Mouse (Mus musculus): ENCODE data around the gene Crot.
"Not testable (repeated sequence)": the region's sequence is repeated elsewhere in the genome, so short reads cannot be mapped to it uniquely, and the experiment has no call there.

Crot gene

DNA sequence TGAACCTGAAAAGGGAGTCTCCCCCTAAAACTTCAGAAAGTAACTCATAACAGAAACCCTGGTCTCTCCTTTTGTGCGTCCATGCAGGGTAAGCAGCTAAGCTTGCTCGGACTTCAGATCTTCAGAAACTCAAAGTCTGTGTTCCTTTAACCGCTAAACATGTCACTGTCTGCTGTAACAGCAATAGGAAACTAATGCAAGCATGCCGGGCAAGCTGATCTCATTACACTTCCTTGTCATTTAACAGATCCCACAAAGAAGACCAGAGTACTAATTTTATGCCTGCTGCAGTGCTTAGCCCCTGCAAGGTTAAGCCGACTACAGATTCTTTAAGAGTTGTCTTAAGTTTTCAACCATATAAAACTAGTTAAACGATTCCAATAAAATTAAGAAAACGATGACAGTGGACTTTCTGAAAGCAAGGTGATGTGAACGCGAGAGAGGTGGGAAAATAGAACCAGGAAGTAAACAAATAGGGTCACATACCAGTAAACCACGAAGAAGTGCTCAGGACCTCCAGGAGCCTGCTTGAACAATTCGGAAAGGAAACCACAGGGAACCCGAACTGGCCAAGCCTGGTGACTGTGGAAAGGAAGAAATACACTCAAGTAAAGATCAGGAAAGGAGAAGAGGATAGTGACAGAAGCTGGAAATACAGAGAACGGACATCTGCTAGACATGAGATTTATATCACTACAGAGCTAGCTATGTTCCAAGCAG lies 998 bp downstream of the Crot start:
- DNase-seq: no peak

DNA sequence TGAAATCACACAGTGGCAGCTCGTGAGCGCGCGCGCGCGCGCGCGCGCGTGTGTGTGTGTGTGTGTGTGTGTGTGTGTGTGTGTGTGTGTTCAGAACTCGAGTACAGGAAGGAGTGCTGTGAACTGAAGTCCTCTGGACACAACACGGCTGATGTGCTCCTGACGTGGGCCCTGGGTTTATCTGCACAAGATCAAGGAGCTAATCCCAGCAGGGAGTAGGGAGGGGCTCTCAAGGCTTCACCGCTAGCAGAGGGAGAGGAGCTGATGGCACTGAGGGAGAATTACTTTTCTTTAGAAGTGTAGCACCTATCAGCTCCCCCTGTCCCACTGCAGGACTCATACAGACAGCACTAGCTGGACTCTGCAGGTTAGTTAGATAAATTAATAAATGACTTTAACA lies 5.5 kb downstream of the Crot start:
- DNase-seq: no peak

DNA sequence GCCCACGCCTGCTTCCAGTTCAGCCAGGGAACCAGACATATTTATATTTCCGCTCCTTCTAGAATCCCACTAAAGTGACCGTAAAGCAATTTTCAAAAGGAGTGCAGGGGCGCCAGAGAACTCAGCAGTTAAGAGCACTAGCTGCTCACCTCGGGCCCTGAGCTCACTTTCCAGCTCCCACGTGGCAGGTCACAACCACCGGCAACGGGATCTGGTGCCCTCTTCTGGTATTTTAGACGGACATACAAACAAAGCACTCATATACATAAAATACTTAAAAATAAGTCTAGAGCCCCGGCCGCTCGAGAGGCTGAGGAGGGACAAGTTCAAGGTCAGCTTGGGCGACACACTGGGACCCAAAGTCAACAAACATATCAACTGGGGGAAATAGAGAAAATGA lies 6.6 kb downstream of the Crot start:
- DNase-seq: no peak

DNA sequence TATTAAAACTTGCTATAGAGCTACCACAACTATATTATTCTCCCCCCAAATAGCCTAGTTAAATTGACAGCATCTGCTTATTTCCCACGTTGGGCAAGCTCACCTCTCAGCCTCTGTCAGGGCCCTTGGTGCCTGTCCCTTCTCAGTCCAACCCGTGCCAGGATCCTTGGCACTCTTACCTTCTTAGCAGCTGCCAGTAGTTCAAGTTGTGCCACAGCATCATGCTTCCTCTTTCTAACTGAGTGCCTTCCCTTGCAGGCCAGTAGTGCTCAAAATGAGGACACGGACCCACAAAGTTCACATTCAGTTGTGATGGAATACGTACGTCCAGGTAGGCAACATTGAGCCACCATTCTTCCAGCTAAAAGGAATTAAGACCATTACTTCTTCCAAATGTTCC lies 9.2 kb downstream of the Crot start:
- DNase-seq: no peak

DNA sequence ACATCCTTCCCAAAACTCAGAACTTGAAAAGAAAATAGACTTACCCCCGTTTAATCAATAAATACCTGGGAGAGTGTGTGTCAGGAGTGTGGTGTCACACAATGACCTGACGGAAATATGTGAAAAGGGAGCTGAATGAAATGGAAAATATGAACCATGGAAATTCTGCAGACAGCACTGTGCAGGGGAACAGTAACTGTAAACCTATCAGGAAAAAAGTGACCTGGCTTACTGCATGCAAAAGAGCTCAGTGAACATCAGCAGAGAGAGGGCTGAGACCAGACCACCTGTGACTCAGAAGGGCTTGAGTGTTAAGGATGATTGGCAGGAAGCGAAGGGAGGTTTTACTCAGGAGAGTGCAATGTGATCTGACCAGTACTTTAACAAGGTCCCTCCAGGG lies 11.7 kb downstream of the Crot start:
- DNase-seq: no peak

DNA sequence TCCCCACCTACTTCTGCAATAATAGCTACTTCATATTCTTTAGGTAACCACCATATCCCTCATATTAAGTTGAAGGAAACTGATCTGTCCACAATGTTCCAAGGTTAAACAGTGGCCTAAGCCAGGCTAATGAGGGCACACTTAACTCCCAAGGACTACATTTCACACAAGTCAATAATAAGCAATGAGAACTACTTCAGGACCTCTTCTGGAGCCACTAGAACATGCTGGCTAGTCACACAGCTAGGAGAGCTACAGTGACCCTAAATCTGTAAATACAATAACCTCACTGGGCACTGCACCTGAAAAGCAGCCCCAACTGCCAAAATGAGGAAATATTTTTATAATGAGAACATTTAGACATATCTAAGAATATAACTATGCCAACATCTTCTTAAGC lies 22.4 kb downstream of the Crot start:
- DNase-seq: no peak

DNA sequence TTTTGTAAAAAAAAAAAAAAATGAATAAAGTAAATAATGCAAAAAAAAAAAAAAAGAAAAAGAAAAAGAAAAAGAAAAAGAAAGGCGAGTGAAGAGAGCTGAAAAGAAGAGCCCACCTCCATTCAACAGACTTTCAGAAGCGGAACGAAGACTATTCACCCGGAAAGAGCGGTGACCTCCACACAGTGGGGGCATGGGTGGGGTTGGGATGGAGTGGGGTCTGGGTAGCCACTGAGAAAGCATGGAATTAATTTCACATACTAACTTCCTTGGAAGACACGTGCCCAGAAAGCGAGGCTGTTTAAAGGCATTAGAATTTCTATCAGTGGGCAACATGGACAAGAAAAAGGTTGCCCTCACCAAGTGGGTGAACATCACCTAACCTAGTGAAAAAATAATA lies 24.8 kb downstream of the Crot start:
- no peak for DNase-seq

DNA sequence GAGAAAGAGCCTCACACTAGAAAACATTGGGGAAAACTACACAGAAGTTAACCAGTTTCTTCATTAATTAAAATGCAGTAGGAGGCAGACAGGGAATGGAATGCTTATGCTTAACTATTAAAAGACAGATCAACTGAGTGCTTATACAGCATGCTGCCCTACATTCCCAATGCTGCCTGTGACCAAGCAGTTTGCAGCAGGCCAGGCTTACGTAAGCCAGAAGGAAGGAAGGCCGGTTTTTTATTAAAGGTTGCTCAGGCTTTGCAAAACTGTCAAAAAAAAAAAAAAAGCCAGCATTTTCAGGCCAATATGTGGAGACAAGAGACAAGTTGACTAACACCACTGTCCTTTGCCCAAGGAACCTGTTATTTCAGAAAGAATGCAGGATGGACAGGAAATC lies 26.4 kb downstream of the Crot start:
- no peak for DNase-seq

DNA sequence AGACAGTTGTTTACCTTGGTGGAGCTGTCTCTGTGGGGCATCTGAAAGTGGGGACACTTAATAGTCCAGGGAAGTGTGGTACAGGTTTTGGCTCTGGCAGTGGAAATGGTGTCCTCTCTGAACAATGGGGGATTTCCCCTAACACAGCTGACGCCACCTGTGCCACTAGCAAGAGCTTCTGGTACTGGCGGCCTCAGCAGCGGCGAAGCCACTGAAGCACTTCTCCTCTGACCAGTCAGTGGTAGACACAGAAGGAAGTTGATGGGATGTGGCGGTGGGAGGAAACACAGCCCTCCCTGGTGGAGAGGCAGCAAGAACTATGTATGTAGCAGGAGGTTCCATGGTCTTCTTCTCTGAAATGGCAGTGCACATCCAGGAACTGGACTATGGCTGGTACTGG lies 32.6 kb downstream of the Crot start:
- DNase-seq: no peak

DNA sequence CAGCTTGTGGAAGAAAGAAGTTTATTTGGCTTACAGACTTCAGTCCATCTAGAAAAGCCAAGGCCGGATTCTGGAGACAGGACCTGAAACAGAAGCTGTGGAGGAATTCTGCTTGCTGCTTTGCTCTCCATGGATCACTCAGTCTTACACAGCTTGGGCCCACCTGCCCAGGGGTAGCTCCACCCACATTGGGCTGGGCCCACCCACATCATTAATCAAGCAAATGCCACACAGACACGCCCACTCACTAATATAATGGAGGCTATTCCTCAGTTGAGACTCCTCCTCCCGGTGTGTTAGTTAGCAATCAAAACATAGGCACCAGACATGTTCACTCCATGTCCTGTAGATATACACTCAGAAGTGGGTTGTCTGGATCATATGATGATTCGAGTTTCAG lies 36.6 kb downstream of the Crot start:
- no peak for DNase-seq

DNA sequence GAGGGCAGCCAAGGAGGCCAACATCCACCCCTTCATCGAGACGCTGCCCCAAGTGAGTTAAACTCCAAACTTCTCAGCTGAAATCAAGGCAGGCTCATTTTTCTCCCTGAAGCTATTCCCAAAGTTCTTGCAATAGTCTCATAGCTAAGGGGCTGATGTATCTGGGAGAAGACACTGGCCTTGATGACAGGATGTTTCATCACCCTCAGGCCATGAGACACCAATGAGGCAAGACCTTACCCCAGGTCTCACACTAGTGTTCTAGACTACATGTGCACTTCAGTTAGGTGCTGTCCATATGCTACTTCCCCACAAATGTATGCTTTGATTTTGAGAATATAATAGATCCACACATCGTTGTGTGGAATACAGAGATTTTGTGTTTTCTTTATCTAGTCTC lies 41.6 kb downstream of the Crot start:
- no peak for DNase-seq

DNA sequence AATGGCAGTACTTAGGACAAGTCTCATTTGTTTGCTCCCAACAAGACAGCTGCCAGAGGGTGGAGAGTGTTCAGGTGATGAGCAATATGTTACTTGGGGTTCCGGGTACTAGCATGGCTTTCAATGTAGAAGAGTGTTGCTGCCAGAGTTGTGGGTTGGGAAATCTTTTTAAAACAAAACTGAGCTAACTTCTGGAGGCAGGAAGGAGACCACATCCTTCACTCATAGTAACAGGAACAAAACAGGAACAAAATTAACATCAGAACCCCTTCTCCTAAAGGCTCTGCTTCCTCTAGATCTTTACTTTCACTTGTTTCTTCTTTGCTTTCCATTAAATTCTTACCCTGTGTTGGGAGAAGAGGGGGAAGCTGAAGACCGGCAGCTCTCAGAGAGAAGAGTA lies 43.5 kb downstream of the Crot start:
- no peak for DNase-seq

DNA sequence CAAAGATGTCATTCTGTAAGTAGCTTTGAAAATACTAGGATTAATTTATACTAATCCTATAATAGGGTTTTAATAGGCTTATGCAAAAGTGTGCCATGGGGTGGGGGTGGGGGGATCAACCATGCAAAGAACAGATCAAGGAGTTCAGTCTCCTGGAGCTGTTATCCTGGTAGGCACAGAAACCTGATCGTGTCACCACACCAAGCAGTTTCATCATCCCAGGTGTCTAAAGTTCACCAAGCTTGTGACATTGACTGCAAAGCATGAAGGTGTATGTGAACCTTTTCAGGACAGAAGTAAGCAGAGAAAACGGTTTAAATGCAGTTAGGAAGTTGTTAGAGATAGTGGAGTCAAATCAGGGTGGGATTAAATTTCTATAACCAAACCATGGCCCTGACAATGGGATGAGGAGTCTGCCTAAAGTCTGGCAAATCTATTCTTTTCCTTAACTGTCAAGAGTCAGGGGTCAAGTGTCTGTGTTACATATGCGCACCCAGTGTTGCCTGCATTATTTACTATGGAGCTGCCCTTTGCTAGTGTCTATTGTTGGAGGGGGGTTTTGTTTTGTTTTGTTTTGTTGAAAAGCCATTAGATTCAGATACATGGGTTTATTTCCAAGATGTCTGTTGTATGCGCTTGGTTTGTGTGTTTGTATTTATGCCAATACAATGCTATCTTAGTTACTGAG lies 49.6 kb downstream of the Crot start:
- no peak for DNase-seq

DNA sequence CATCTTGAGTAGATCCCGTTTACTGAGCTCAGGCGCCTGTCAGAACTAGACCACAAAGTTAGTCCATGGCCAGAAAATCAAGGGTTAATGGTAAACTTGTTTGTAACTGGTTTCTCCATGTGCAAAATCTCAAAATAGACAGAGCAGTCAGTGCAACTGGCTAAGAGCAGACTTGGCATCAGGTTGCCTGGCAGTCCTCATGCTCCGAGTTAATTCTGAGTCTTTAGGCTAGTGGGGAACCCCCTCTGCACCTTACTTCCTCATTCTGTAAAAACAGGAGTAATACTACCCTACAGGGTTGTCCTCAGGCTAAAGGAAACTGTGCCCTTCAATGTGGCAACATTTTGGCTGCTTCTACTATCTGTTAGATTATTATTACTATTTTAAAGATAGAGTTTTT lies 53.3 kb downstream of the Crot start:
- DNase-seq: no peak

DNA sequence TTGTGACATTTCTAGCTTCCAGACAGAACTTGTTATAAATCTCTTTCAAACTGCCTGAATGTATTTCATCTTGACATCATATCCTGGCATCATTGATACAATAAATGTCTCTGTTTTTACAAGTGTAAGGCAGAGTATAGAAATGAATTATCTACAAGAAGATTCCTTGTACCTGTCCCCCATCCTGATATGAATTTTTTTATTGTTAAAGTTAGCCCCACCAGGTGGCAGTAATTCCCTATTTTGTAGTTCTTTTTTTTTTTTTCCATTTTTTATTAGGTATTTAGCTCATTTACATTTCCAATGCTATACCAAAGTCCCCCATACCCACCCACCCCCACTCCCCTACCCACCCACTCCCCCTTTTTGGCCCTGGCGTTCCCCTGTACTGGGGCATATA lies 55.9 kb downstream of the Crot start:
- DNase-seq: not testable (repeated sequence)

DNA sequence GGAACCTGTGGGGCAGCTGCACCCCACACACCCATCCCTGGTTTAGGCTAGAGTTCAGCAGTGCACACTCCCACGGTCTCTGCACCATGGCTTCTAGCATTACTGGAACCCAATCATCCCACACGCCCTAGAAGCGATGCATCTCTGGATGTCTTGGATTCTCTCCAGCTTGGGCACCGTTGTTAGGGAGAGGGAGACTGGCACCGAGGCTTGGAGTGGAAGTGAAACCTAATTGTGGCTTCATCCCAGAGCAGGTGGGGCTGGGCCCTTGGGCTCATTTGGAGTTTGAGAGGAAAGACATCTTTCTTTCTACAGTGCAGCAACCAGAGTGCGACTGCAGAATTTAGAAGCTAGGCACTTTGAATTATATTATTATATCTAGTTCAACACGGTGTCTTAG lies 59.2 kb downstream of the Crot start:
- DNase-seq: no peak

DNA sequence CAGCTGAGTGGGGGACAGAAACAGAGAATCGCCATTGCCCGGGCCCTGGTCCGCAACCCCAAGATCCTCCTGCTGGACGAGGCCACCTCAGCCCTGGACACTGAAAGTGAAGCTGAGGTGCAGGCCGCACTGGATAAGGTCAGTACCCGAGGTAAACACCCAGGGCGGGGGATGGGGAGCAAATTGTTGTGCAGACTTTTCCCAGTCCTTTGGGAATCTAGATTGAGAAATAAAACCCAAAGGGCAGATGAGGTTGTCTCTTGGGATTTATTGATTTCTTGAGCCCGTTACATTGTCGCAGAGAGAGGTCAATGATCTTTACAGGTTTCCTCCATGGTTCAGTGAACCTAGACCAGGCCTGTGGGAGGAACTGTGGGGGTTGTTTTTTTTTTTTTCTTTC lies 68.7 kb downstream of the Crot start:
- no peak for DNase-seq

DNA sequence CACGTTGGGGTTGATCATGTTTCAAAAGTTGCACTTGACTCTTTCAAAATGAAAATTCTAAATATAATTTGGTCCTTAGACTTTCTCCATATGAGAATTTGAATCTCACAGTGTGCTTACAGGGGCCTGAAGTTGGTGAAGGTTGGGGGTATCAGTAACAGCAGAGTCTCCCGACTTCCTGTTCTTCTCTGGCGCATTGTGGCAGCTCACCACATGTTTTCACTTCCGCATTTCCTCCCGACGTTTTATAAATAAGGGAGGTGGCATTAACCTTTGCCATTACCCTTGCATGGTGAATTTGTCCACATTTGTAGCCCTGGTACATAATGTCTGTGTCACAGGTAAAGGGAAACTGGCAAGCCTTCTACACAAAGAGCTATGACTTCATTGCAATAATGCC lies 80.1 kb downstream of the Crot start:
- no peak for DNase-seq

DNA sequence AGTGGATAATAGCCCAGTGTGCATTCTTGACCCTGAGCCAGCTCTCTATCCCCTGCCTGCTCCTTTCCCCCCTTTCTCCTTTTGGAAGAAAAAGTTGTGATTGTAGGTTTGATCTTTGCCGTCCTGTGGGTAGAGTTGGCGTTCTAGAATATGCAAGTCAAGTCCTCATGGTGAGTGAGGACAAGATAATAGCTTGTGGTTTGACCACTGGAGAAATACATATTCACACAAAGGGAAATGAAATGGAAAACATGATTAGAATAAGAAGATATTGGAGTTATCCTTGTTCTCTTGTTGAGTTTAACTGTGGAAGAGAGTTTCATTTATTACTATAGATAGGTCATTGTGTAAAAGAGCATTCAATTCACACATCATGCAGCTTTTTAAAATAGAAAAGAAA lies 80.7 kb downstream of the Crot start:
- DNase-seq: no peak

Measured in thymus, adult 18-20 months (tissue).